Mouse (Mus musculus) testis, adult 2 months (tissue): Measurements from ENCODE around the gene Tmem255b.

ENCODE experiments used
- CTCF ChIP-seq: fragments of 200-500 bp; IDR thresholded peaks from 2 replicates; pipeline ENCODE4 v1.5.1; 2012; ENCODE audit warnings: low read depth, mild to moderate bottlenecking, inconsistent platforms, low read length, moderate library complexity; ENCODE audit not compliant: control insufficient read depth, insufficient read depth, insufficient replicate concordance
- POLR2A ChIP-seq: fragments of 200-500 bp; IDR thresholded peaks from 2 replicates; pipeline ENCODE4 v1.6.1; 2012; ENCODE audit warnings: low read depth, mild to moderate bottlenecking, inconsistent platforms, low read length, moderate library complexity; ENCODE audit not compliant: control insufficient read depth

DNA sequence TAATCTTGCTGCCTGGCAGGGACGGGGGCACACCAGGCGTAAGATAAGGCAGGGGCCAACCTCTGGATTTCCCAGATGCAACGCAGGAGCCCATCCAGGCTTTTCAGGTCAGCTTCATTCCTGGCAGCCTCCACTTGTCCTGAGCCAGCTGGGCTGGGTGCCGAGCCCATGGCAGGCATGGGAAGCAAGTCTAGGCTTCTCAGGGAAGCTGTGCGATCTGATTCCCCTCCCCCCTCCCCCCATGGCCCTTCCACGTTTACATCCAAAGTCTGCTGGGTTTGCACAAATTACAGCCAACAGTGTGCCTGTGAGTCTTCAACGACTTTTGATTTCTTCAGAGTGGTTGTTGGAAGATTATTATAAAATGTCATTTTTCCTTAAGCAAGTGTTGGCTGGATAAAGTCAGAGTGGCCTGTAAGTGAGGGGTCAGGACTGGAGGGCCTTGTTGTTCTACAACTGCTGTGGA is 46.1 kb downstream of the Tmem255b start:
- TF ChIP-seq CTCF: no peak
- no peak for TF ChIP-seq POLR2A
